Mouse (Mus musculus) cerebellum, adult 2 months (tissue): ENCODE measurements around the gene Gad2. TPM values are rescaled to one million over a fixed set of nuclear protein-coding genes. Genes with fewer than 3 reads are reported as not detected.
A peak's percentile ranks its signal among the peaks of the same experiment; 100 is the strongest.

Experiments
- DNase-seq, 2 experiments: peaks; one replicate each; pipeline ENCODE4 v3.0.0; 2021
- H3K27ac ChIP-seq: fragments of 200-500 bp; 2 replicates; pipeline ENCODE4 v1.5.1; 2012; ENCODE audit warnings: low read length, control low read depth, inconsistent platforms; ENCODE audit not compliant: insufficient read depth
- H3K27me3 ChIP-seq: fragments of 200-500 bp; 2 replicates; pipeline ENCODE4 v1.6.1; 2012; ENCODE audit warnings: inconsistent platforms, mild to moderate bottlenecking, low read length, moderate library complexity; ENCODE audit not compliant: control insufficient read depth, insufficient read depth
- H3K4me1 ChIP-seq: fragments of 200-500 bp; 2 replicates; pipeline ENCODE4 v1.6.1; 2011; ENCODE audit warnings: low read length; ENCODE audit not compliant: control insufficient read depth, insufficient read depth
- H3K4me3 ChIP-seq: fragments of 200-500 bp; replicated peaks from 2 replicates; pipeline ENCODE3; 2011; ENCODE audit warnings: mild to moderate bottlenecking, low read depth, low read length, control low read depth; ENCODE audit not compliant: insufficient read depth
- CTCF ChIP-seq: fragments of 200-500 bp; IDR thresholded peaks from 2 replicates; pipeline ENCODE4 v1.5.1; 2011; ENCODE audit warnings: low read depth, mild to moderate bottlenecking, control low read depth, low read length, moderate library complexity, borderline replicate concordance; ENCODE audit not compliant: insufficient read depth
- POLR2A ChIP-seq: fragments of 200-500 bp; IDR thresholded peaks from 2 replicates; pipeline ENCODE4 v1.6.1; 2011; ENCODE audit warnings: low read length, control low read depth, borderline replicate concordance; ENCODE audit not compliant: insufficient read depth
- WGBS: fragments of 180-500 bp; shearing (Covaris S2); methylation state at CpG from one replicate; pipeline ENCODE4 v1.1.7; 2018; 5-methylcytosine and 5-hydroxymethylcytosine counted together
- polyA plus RNA-seq: library from polyadenylated mRNA; depleted of rRNA; stranded (reverse); fragments of >200 nt; gene quantifications from 2 replicates; pipeline ENCODE4 v1.2.3, GENCODE M21; 2012

Gad2 gene
- polyA plus RNA-seq, 1 experiment = 47.8 TPM

- H3K4me3 ChIP-seq = no peak overlapping the region
- no peak overlapping the region for H3K27ac ChIP-seq
- WGBS = 45% methylated on average over 3 of the region's 3 CpGs
- peaks cover 4% of the 10 kb centered on the region; the same call in 1 of the 2 replicates for H3K27me3 ChIP-seq
- no peak for DNase-seq
- no peak for TF ChIP-seq CTCF
- TF ChIP-seq POLR2A = no peak
- peaks cover 3% of the 10 kb centered on the region for H3K4me1 ChIP-seq
Measured at GRCm38 (mm10) chr2:22627147-22627666, 5.2 kb downstream of the Gad2 start.

GRCm38 (mm10) chr2:22627819-22628432, 5.9 kb downstream of the Gad2 start:
- no peak for TF ChIP-seq POLR2A
- no peak for TF ChIP-seq CTCF
- Histone ChIP-seq H3K27me3 (peaks cover 4% of the 10 kb centered on the region; the same call in 1 of the 2 replicates), H3K4me3 (no peak overlapping the region), H3K27ac (no peak overlapping the region), H3K4me1 (no peaks in the 10 kb centered on the region)
- DNase-seq = no peak
- 37% methylated on average over 5 of the region's 5 CpGs for WGBS

- H3K4me3 ChIP-seq = no peak overlapping the region
- H3K4me1 ChIP-seq = no peaks in the 10 kb centered on the region
- no peaks in the 10 kb centered on the region for H3K27me3 ChIP-seq
- 39% methylated on average over 8 of the region's 8 CpGs for WGBS
- peak; percentile 56; the same call in 1 of the 2 replicates for TF ChIP-seq CTCF
- no peak for TF ChIP-seq POLR2A
- no peak for DNase-seq
- no peak overlapping the region for H3K27ac ChIP-seq
Measured at GRCm38 (mm10) chr2:22634766-22635165, 12.8 kb downstream of the Gad2 start.

DNA sequence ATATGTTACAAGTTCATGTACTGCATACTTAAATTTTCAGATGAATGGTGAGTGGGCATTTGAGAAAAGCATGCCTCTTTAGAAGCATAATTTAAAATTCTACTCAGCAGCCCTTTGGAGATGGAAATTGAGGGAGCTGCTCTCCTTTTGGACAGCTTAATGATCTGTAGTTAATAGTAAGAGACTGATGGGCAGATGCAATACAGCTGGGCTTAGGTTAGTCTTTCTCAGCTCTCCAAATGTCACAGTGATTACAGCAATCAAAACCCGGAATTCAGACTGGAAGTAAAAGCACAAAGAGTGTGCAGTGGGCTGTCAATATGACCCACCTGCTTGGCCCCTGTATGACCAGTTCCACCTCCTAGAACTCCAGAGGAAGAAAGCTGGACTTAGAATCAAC, 24.1 kb downstream of the Gad2 start:
- no peak for DNase-seq
- Histone ChIP-seq H3K4me1 (no peaks in the 10 kb centered on the region), H3K27me3 (no peaks in the 10 kb centered on the region), H3K4me3 (no peak overlapping the region), H3K27ac (no peak overlapping the region)
- 26% methylated on average over 1 of the region's 1 CpGs for WGBS
- no peak for TF ChIP-seq POLR2A
- no peak for TF ChIP-seq CTCF

DNA sequence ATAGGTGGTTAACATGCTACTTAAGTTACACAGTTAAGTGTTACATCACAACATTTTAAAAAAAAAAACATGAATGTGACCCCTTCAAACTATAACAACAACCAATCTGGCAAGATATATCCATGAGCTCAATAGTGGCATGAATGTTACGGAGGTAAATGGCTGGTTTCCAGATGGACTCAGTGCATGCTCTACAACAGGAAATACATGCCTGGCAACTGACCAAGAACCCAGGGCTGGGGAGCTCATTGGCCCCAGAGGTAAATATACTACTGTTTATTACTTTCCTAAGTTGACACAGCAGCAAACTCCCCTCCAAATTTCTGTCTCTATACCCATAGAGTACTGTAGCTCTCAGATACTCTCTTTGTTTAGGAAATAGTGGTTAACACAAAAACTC, 26.4 kb downstream of the Gad2 start:
- no peak for TF ChIP-seq POLR2A
- TF ChIP-seq CTCF = no peak

DNA sequence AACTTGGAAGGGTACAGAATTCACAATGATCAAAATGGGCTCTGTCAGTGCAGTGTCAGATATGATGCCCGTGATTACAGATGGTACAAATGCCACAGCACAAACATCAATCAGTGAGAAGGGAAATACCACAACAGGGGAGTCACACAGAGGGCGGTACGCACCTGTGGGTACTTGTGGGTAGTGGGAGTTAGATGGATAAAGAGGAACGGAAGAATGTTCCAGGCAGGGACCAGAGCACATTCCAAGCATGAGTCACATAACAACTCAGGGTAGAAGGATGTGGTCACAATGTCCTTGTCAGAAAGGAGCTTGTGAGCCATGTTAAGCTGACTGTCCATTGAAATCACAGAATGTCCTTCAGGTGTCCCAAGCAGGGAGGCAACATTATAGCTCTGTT, 29.8 kb downstream of the Gad2 start:
- TF ChIP-seq POLR2A (no peak), CTCF (no peak)
- Histone ChIP-seq H3K4me3 (no peak overlapping the region), H3K4me1 (no peaks in the 10 kb centered on the region), H3K27ac (no peak overlapping the region), H3K27me3 (no peaks in the 10 kb centered on the region)
- no peak for DNase-seq
- 83% methylated on average over 4 of the region's 4 CpGs for WGBS

More for the DNA sequence above, 26.4 kb downstream of the Gad2 start:
- H3K4me1 ChIP-seq = no peaks in the 10 kb centered on the region
- no peaks in the 10 kb centered on the region for H3K27me3 ChIP-seq
- H3K27ac ChIP-seq = no peak overlapping the region
- no peak for DNase-seq
- H3K4me3 ChIP-seq = no peak overlapping the region
- WGBS = 24% methylated on average over 1 of the region's 1 CpGs

GRCm38 (mm10) chr2:22663731-22664130, 41.7 kb downstream of the Gad2 start:
- Histone ChIP-seq H3K4me1 (no peaks in the 10 kb centered on the region), H3K27me3 (no peaks in the 10 kb centered on the region), H3K4me3 (no peak overlapping the region), H3K27ac (no peak overlapping the region)
- WGBS = 75% methylated on average over 1 of the region's 1 CpGs
- no peak for DNase-seq
- TF ChIP-seq CTCF = no peak
- no peak for TF ChIP-seq POLR2A

DNA sequence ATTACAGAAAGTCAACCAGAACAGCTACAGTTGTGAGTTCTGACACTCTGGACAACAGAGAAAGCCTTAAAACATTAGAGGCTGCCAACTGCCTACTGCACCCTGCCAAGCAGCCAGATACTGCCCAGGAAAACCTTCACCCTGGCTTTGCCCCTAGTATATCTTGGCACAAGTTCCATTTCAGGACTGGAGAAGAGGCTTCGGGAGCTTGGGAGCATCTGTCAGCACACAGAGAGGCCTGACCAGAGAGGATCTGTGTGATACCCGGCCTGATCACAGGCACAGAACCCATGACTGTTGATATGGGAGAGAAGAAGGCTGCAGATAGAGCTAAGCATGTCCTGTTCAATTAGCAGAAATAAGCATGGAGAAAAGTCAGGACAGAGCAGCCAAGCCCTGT, 48.4 kb downstream of the Gad2 start:
- DNase-seq = peak; percentile 62 to 84
- WGBS = 4% methylated on average over 2 of the region's 2 CpGs
- TF ChIP-seq POLR2A = no peak
- no peak for TF ChIP-seq CTCF
- no peak overlapping the region for H3K27ac ChIP-seq
- peaks cover 3% of the 10 kb centered on the region; the same call in 1 of the 2 replicates for H3K4me1 ChIP-seq
- H3K27me3 ChIP-seq = no peaks in the 10 kb centered on the region
- H3K4me3 ChIP-seq = no peak overlapping the region
